Mouse (Mus musculus): ENCODE measurements around the gene Gm9887. TPM values are rescaled to one million over a fixed set of nuclear protein-coding genes. Genes with fewer than 3 reads are reported as not detected.
A peak's percentile ranks its signal among the peaks of the same experiment; 100 is the strongest.
"Not testable (repeated sequence)": the region's sequence is repeated elsewhere in the genome, so short reads cannot be mapped to it uniquely, and the experiment has no call there.

Gene Gm9887
- polyA plus RNA-seq, 1 experiment from 2014 or later: 0.94 TPM

DNA sequence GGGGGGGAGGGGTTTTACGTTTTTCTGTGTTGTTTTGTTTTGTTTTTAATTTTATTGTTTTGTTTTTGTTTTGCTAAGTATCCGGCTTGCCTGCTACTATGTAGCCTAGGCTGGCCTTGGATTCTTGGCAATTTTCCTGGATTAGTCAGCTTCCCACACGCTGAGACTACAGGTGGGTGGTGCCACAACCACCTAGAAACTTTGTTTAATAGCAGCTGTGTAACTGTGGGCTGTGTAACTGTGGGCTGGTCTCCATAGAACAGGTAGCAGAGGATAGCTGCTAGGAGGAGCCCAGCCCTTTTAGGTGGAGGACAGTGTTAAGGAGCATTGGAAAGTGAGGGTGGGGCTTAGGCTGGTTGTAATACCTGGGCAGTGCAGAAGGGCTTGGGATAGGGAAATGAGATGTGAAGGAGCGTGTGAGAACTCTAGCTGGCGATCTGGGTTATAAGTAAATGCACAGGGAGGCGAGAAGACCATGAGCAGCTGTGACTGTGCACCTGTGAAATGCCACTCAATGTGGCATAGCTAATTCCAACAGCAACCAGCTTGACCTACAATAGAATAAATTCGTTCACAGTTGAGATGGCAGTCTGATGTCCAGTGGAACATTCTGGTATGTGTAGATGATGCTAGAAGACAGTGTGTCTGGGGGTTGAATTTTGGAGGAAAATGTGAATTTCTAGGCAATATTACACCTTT lies 17.9 kb upstream of the Gm9887 start:
- no peak overlapping the region for H3K4me2 ChIP-seq (ENCODE audit: low read depth, low read length)
- no peaks in the 10 kb centered on the region for H3K4me1 ChIP-seq (ENCODE audit: control insufficient read depth, insufficient read depth, low read length)
- WGBS: 69% methylated on average over 7 of the region's 7 CpGs
- H3K9me3 ChIP-seq (replicated peaks; ENCODE audit: control insufficient read depth, low read length): no peaks in the 10 kb centered on the region
- no peak overlapping the region for H3K4me3 ChIP-seq (replicated peaks; ENCODE audit: low read length)
- H3K9ac ChIP-seq (ENCODE audit: low read length): no peak overlapping the region
- H3K36me3 ChIP-seq (ENCODE audit: control insufficient read depth, insufficient read depth, low read length): no peaks in the 10 kb centered on the region
- no peaks in the 10 kb centered on the region for H3K27me3 ChIP-seq (ENCODE audit: control insufficient read depth, insufficient read depth, low read length)
- ATAC-seq (ENCODE audit: insufficient read depth, low FRiP score): peak; percentile 29; the same call in 1 of the 2 replicates
- H3K27ac ChIP-seq (ENCODE audit: low read length): no peak overlapping the region

DNA sequence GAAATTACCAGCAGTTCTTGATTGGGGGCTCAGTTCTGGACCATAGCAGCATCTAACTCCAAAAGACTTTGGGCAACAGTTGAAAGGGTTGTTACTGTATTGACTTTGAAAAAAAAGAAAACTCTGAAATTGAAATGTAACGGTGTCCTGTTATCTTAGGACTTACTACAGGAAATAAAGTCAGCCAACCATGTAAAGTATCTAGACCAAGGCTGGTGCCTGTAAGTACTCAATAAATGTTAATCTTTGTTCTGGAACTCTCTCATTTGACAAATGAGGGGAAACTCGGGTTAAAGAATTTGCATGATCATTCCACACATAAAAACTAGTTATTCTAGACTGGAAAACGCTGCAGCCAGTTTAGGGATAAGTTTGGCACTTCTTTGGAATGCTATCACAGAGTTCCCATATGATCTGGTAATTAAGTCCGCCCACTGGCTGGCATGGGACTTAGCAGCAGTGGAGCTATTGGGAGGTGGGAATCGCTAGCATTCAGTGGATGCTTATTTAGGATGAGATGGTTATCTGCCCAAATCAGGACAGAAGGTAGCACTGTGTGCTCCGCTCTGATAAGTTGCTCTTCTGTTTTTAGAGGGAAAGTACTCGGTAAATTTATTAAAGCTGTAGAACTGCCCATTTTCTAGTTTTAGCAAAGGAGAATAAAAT lies 17.1 kb upstream of the Gm9887 start:
- Histone ChIP-seq H3K36me3 (ENCODE audit: control insufficient read depth, insufficient read depth, low read length) (no peaks in the 10 kb centered on the region), H3K9me3 (replicated peaks; ENCODE audit: control insufficient read depth, low read length) (no peaks in the 10 kb centered on the region), H3K9ac (ENCODE audit: low read length) (no peak overlapping the region), H3K27ac (ENCODE audit: low read length) (no peak overlapping the region), H3K4me3 (replicated peaks; ENCODE audit: low read length) (no peak overlapping the region), H3K27me3 (ENCODE audit: control insufficient read depth, insufficient read depth, low read length) (no peaks in the 10 kb centered on the region), H3K4me1 (ENCODE audit: control insufficient read depth, insufficient read depth, low read length) (no peaks in the 10 kb centered on the region), H3K4me2 (ENCODE audit: low read depth, low read length) (no peak overlapping the region)
- ATAC-seq (ENCODE audit: insufficient read depth, low FRiP score): no peak
- WGBS: 66% methylated on average over 7 of the region's 7 CpGs

DNA sequence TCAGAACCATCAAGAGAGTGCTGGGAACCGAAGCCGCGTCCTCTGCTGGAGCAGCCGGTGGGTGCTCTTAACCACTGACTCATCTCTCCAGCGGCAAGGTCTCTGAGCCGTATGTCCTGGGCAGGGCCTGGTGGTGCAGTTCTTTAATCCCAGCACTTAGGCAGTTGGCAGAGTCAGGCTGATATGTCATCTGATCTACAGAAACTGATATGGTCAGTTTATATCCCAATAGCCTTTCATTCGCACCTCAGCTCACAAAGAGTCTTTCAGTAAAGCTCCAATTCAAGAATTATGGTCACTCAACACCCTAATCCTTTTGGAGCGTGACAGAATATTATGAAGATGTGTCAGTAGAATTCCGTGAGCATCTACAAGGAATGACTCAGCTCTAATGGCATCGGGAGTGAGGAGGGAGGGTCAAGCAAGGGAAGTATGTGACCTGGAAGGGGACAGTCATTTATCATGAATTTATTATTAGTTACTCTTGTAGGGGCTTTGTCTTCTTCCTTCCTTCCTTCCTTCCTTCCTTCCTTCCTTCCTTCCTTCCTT lies 16.1 kb upstream of the Gm9887 start:
- WGBS: 90% methylated on average over 10 of the region's 10 CpGs
- Histone ChIP-seq H3K9ac (ENCODE audit: low read length) (no peak overlapping the region), H3K4me2 (ENCODE audit: low read depth, low read length) (no peak overlapping the region), H3K4me1 (ENCODE audit: control insufficient read depth, insufficient read depth, low read length) (no peaks in the 10 kb centered on the region), H3K9me3 (replicated peaks; ENCODE audit: control insufficient read depth, low read length) (no peaks in the 10 kb centered on the region), H3K36me3 (ENCODE audit: control insufficient read depth, insufficient read depth, low read length) (no peaks in the 10 kb centered on the region), H3K27me3 (ENCODE audit: control insufficient read depth, insufficient read depth, low read length) (no peaks in the 10 kb centered on the region), H3K27ac (ENCODE audit: low read length) (no peak overlapping the region), H3K4me3 (replicated peaks; ENCODE audit: low read length) (no peak overlapping the region)
- no peak for ATAC-seq (ENCODE audit: insufficient read depth, low FRiP score)

DNA sequence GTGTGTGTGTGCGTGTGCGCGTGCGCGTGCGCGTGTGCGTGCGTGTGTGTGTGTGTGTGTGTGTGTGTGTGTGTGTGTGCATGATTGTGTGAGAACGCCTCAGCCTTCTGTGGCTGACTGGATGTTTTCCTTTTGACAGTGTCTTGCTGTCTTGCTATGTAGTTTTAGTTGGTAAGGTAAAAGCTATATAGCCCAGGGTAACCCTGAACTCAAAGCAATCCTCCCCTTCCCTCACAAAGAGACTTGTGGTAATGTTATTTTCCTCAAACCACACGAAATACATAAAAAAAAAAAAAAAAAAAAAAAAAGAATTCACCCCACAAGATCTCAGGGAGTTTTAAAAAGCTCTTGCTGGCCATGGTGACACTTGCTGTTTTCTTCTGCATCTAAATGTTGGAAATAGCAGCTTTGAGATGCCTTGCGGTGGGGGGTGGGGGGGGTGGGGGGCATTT lies 14.0 kb upstream of the Gm9887 start:
- H3K4me3 ChIP-seq (replicated peaks; ENCODE audit: low read length); H3K9ac ChIP-seq (ENCODE audit: low read length); H3K27me3 ChIP-seq (ENCODE audit: control insufficient read depth, insufficient read depth, low read length); H3K4me2 ChIP-seq (ENCODE audit: low read depth, low read length); H3K9me3 ChIP-seq (replicated peaks; ENCODE audit: control insufficient read depth, low read length); H3K36me3 ChIP-seq (ENCODE audit: control insufficient read depth, insufficient read depth, low read length); ATAC-seq (ENCODE audit: insufficient read depth, low FRiP score); H3K4me1 ChIP-seq (ENCODE audit: control insufficient read depth, insufficient read depth, low read length); H3K27ac ChIP-seq (ENCODE audit: low read length): not testable (repeated sequence)
- 79% methylated on average over 12 of the region's 12 CpGs for WGBS

DNA sequence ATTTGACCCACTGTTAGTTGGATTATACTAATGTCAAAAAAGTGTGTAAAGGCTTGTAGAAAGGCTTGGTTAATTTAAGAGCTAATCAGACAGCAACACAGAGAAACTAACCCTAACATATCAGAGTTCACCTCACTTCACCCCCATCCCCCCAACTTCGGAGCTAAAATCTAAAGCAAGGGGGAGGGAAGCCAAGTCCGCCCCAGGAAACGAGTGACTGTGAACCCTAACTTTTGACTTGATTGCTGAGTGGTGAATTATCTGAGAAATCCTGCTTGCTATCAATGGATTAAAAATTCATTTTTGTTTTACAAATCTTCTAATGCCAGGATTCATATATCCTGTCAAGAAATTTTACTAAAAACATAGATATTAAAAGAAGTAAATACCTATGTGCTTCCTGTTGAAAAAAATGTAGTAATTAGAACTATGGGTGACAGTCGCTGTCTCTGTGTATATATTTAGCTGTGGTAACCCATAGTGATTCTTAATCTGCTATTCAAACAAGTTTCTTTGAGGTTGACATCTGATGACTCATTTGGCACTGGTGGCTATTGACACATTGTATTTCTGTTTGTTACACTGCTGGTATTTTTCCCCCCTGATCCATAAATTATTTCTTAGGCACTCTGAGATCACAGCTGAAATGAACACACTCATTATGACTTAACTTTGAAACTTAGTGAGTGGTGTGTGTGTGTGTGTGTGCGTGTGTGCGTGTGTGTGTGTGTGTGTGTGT lies 13.5 kb upstream of the Gm9887 start:
- H3K36me3 ChIP-seq (ENCODE audit: control insufficient read depth, insufficient read depth, low read length): no peaks in the 10 kb centered on the region
- no peak overlapping the region for H3K9ac ChIP-seq (ENCODE audit: low read length)
- no peaks in the 10 kb centered on the region for H3K9me3 ChIP-seq (replicated peaks; ENCODE audit: control insufficient read depth, low read length)
- no peak overlapping the region for H3K4me3 ChIP-seq (replicated peaks; ENCODE audit: low read length)
- WGBS: 72% methylated on average over 6 of the region's 6 CpGs
- H3K4me1 ChIP-seq (ENCODE audit: control insufficient read depth, insufficient read depth, low read length): no peaks in the 10 kb centered on the region
- H3K27me3 ChIP-seq (ENCODE audit: control insufficient read depth, insufficient read depth, low read length): no peaks in the 10 kb centered on the region
- no peak overlapping the region for H3K4me2 ChIP-seq (ENCODE audit: low read depth, low read length)
- ATAC-seq (ENCODE audit: insufficient read depth, low FRiP score): no peak
- no peak overlapping the region for H3K27ac ChIP-seq (ENCODE audit: low read length)

DNA sequence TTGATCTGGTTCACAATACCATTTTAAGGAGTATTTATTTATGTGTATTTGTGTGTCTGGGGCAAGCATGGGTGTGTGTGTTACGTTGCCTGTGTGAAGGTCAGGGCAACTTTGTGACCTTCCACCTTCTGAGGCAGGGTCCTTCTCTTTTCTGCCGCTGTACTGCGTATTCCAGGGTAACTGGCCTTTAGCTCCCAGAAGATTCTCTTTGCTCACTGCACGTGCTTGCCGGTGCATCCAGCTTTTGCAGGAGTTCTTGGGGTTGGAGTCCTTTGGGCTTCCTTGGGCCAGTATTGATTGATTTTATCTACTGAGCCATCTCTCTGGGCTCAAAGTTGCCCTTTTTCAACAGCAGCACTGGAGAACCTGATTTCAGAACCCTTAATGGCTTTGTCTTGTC lies 12.3 kb upstream of the Gm9887 start:
- WGBS: 77% methylated on average over 5 of the region's 5 CpGs
- Histone ChIP-seq H3K9ac (ENCODE audit: low read length) (no peak overlapping the region), H3K27ac (ENCODE audit: low read length) (no peak overlapping the region), H3K9me3 (replicated peaks; ENCODE audit: control insufficient read depth, low read length) (no peaks in the 10 kb centered on the region), H3K36me3 (ENCODE audit: control insufficient read depth, insufficient read depth, low read length) (no peaks in the 10 kb centered on the region), H3K4me1 (ENCODE audit: control insufficient read depth, insufficient read depth, low read length) (no peaks in the 10 kb centered on the region), H3K4me3 (replicated peaks; ENCODE audit: low read length) (no peak overlapping the region), H3K27me3 (ENCODE audit: control insufficient read depth, insufficient read depth, low read length) (no peaks in the 10 kb centered on the region), H3K4me2 (ENCODE audit: low read depth, low read length) (no peak overlapping the region)
- ATAC-seq (ENCODE audit: insufficient read depth, low FRiP score): no peak

DNA sequence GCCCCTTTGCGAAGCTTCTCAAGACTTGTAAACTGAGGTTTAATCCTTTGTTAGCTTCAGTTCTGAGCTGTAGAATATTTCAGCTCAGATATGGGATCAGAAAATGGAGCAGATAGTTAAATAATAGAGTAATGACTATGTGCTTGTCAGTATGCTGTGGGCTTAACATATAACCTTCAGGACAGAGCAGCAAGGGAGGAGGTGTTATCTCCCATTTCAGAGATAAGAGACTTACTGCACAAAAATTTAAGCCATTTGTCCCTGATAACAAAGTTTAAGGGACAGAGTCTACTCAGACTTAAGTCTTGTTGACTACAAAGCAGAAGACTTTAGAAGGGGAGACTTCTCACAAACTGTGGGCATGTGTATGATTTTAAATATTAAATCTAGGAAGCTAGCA lies 10.6 kb upstream of the Gm9887 start:
- 83% methylated on average over 1 of the region's 1 CpGs for WGBS
- Histone ChIP-seq H3K36me3 (ENCODE audit: control insufficient read depth, insufficient read depth, low read length) (no peaks in the 10 kb centered on the region), H3K4me1 (ENCODE audit: control insufficient read depth, insufficient read depth, low read length) (no peaks in the 10 kb centered on the region), H3K4me3 (replicated peaks; ENCODE audit: low read length) (no peak overlapping the region), H3K27me3 (ENCODE audit: control insufficient read depth, insufficient read depth, low read length) (no peaks in the 10 kb centered on the region), H3K9ac (ENCODE audit: low read length) (no peak overlapping the region), H3K9me3 (replicated peaks; ENCODE audit: control insufficient read depth, low read length) (no peaks in the 10 kb centered on the region), H3K4me2 (ENCODE audit: low read depth, low read length) (no peak overlapping the region), H3K27ac (ENCODE audit: low read length) (no peak overlapping the region)
- ATAC-seq (ENCODE audit: insufficient read depth, low FRiP score): no peak

DNA sequence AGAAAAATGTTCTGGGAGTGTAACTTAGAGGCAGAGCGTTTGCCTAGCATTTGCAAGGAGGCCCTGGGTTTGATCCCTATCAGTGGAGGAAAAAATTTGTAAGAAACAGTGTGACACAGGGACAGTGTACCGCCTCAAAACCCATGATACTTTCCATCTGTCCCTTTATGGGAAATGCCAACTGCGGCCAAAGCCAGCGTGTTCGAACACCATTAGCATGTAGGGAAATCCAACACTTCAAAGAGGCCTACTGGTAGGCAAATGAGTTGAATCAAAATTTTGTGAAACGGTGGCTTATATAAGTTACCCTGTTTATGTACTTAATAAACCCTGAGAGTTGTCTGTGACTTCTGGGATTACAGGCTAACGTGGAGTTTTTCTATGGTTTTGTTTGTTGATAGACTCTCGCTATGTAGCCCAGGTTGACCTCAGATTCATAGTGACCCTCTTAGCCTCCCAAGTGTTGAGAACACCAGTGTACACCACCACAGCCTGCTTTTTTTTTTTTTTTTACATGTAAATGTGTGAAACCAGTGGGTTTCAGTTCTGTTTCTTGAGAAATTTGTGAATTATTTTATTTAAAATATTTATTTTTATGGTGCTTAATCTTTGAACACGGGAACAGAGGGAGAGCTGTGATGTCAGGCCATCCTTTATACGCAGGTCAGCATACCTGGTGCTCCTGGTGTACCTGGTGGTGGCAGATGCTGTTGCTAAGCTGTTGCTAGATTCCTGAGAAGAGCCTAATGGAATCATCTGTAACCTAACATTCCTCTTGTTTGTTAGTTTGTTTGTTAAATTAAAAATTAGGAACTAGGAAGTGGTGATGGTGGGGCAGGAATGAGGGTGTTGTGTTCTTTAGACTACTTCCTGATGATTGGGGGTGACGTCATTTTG lies 6.5 kb upstream of the Gm9887 start:
- 78% methylated on average over 11 of the region's 11 CpGs for WGBS
- H3K4me2 ChIP-seq (ENCODE audit: low read depth, low read length): no peak overlapping the region
- peaks cover 5% of the 10 kb centered on the region for H3K4me1 ChIP-seq (ENCODE audit: control insufficient read depth, insufficient read depth, low read length)
- H3K27me3 ChIP-seq (ENCODE audit: control insufficient read depth, insufficient read depth, low read length): no peaks in the 10 kb centered on the region
- no peak overlapping the region for H3K9ac ChIP-seq (ENCODE audit: low read length)
- no peak for ATAC-seq (ENCODE audit: insufficient read depth, low FRiP score)
- H3K4me3 ChIP-seq (replicated peaks; ENCODE audit: low read length): no peak overlapping the region
- peak overlapping the region; percentile 47; the same call in 1 of the 2 replicates for H3K27ac ChIP-seq (ENCODE audit: low read length)
- H3K9me3 ChIP-seq (replicated peaks; ENCODE audit: control insufficient read depth, low read length): no peaks in the 10 kb centered on the region
- H3K36me3 ChIP-seq (ENCODE audit: control insufficient read depth, insufficient read depth, low read length): no peaks in the 10 kb centered on the region

All from stomach, embryonic 16.5 days (tissue).